Mouse (Mus musculus): ENCODE measurements around the gene Arap1. TPM values are rescaled to one million over a fixed set of nuclear protein-coding genes. Genes with fewer than 3 reads are reported as not detected.

The Arap1 gene
- polyA plus RNA-seq, 2 experiments = 77.1 to 92.6 TPM

DNA sequence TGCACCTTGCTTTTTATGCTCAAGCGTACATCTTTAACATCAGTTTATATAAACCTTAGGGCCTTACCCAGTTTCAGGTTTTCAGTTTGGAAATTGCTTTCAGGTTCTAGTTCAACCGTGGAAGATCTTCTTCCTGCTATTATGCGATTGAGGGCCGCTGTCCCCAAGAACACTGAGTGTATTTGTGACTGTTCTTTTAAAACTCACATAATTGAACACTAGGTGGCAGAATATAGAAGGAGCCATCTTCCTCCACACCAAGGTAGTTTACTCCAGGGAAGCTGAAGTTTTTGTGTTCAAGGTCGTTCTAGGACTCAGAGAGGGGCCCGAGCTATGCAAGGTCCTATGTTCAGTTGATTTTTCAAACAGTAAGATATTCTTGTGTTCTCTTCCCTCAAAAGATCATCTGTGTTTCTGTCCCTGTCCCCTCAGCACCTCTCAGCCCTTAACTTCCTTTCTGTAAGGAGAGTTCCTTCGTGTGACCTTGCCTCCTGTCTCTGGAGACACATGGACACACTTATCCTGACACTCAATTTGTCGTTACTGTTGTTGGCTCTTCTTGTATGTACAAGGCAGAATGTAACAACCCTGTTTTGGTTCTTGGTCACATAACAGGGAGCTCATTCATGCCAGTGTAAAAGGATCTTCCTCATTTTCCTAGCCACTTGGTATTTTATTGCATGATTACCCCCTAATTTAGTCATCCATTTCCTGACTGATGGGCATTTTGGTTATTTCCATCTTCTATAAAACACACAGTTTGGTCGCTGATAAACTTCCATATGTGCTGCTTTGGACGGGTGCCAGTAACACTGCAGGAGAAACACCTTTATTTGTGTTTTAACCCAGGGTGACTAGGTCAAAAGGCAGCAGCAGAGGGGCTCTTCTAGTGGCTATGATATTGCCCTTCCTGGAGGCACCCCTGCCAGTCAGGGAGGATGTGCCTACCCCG is 20.3 kb downstream of the Arap1 start:
- WGBS = 53% methylated on average over 11 of the region's 11 CpGs
- DNase-seq (ENCODE audit: low spot score) (no peak), ATAC-seq (ENCODE audit: low FRiP score, low read depth) (no peak)
- Histone ChIP-seq H3K4me2 (replicated peaks; ENCODE audit: low read depth, low read length, severe bottlenecking) (no peak overlapping the region), H3K4me1 (ENCODE audit: control insufficient read depth, insufficient read depth, low read length) (no peaks in the 10 kb centered on the region; the same call in 1 of the 2 replicates), H3K27ac (replicated peaks; ENCODE audit: low read depth, low read length) (no peak overlapping the region), H3K4me3 (replicated peaks; ENCODE audit: low read length) (no peak overlapping the region), H3K9me3 (ENCODE audit: control insufficient read depth, low read length) (no peaks in the 10 kb centered on the region), H3K27me3 (ENCODE audit: control insufficient read depth, insufficient read depth, low read length) (no peaks in the 10 kb centered on the region), H3K36me3 (ENCODE audit: control insufficient read depth, insufficient read depth, low read length) (no peaks in the 10 kb centered on the region), H3K9ac (ENCODE audit: low read depth, low read length, severe bottlenecking) (no peak overlapping the region)
- no peak for TF ChIP-seq POLR2A (IDR thresholded peaks at IDR 0.05; ENCODE audit: borderline replicate concordance, extremely low read depth, insufficient read depth, insufficient read length)

- no peak overlapping the region for H3K9ac ChIP-seq (ENCODE audit: low read depth, low read length, severe bottlenecking)
- H3K27me3 ChIP-seq (ENCODE audit: control insufficient read depth, insufficient read depth, low read length) = no peaks in the 10 kb centered on the region
- H3K9me3 ChIP-seq (ENCODE audit: control insufficient read depth, low read length) = no peaks in the 10 kb centered on the region
- H3K4me2 ChIP-seq (replicated peaks; ENCODE audit: low read depth, low read length, severe bottlenecking) = no peak overlapping the region
- H3K36me3 ChIP-seq (ENCODE audit: control insufficient read depth, insufficient read depth, low read length) = no peaks in the 10 kb centered on the region
- no peaks in the 10 kb centered on the region; the same call in 1 of the 2 replicates for H3K4me1 ChIP-seq (ENCODE audit: control insufficient read depth, insufficient read depth, low read length)
- WGBS = 82% methylated on average over 7 of the region's 7 CpGs
- H3K4me3 ChIP-seq (replicated peaks; ENCODE audit: low read length) = no peak overlapping the region
- TF ChIP-seq POLR2A (IDR thresholded peaks at IDR 0.05; ENCODE audit: borderline replicate concordance, extremely low read depth, insufficient read depth, insufficient read length) = no peak
- no peak overlapping the region for H3K27ac ChIP-seq (replicated peaks; ENCODE audit: low read depth, low read length)
- ATAC-seq (ENCODE audit: low FRiP score, low read depth) (no peak), DNase-seq (ENCODE audit: low spot score) (no peak)
Observed at GRCm38 (mm10) chr7:101369666-101370065, 21.8 kb downstream of the Arap1 start.

GRCm38 (mm10) chr7:101373082-101373481 is 25.2 kb downstream of the Arap1 start:
- ATAC-seq (ENCODE audit: low FRiP score, low read depth) (no peak), DNase-seq (ENCODE audit: low spot score) (no peak)
- H3K9ac ChIP-seq (ENCODE audit: low read depth, low read length, severe bottlenecking) = no peak overlapping the region

GRCm38 (mm10) chr7:101374155-101374554 is 26.3 kb downstream of the Arap1 start:
- no peaks in the 10 kb centered on the region; the same call in 1 of the 2 replicates for H3K4me1 ChIP-seq (ENCODE audit: control insufficient read depth, insufficient read depth, low read length)
- ATAC-seq (ENCODE audit: low FRiP score, low read depth) (no peak), DNase-seq (ENCODE audit: low spot score) (peak; percentile 85)
- TF ChIP-seq POLR2A (IDR thresholded peaks at IDR 0.05; ENCODE audit: borderline replicate concordance, extremely low read depth, insufficient read depth, insufficient read length) = no peak
- H3K9me3 ChIP-seq (ENCODE audit: control insufficient read depth, low read length) = no peaks in the 10 kb centered on the region
- no peaks in the 10 kb centered on the region for H3K27me3 ChIP-seq (ENCODE audit: control insufficient read depth, insufficient read depth, low read length)
- H3K4me2 ChIP-seq (replicated peaks; ENCODE audit: low read depth, low read length, severe bottlenecking) = no peak overlapping the region
- no peak overlapping the region for H3K9ac ChIP-seq (ENCODE audit: low read depth, low read length, severe bottlenecking)
- no peak overlapping the region for H3K27ac ChIP-seq (replicated peaks; ENCODE audit: low read depth, low read length)
- H3K4me3 ChIP-seq (replicated peaks; ENCODE audit: low read length) = no peak overlapping the region
- H3K36me3 ChIP-seq (ENCODE audit: control insufficient read depth, insufficient read depth, low read length) = no peaks in the 10 kb centered on the region

More at GRCm38 (mm10) chr7:101373082-101373481, 25.2 kb downstream of the Arap1 start:
- H3K4me3 ChIP-seq (replicated peaks; ENCODE audit: low read length) = no peak overlapping the region
- no peak overlapping the region for H3K4me2 ChIP-seq (replicated peaks; ENCODE audit: low read depth, low read length, severe bottlenecking)
- no peak for TF ChIP-seq POLR2A (IDR thresholded peaks at IDR 0.05; ENCODE audit: borderline replicate concordance, extremely low read depth, insufficient read depth, insufficient read length)
- H3K27ac ChIP-seq (replicated peaks; ENCODE audit: low read depth, low read length) = no peak overlapping the region
- no peaks in the 10 kb centered on the region for H3K27me3 ChIP-seq (ENCODE audit: control insufficient read depth, insufficient read depth, low read length)
- no peaks in the 10 kb centered on the region for H3K36me3 ChIP-seq (ENCODE audit: control insufficient read depth, insufficient read depth, low read length)
- H3K9me3 ChIP-seq (ENCODE audit: control insufficient read depth, low read length) = no peaks in the 10 kb centered on the region
- WGBS = 78% methylated on average over 26 of the region's 26 CpGs
- H3K4me1 ChIP-seq (ENCODE audit: control insufficient read depth, insufficient read depth, low read length) = no peaks in the 10 kb centered on the region; the same call in 1 of the 2 replicates

- H3K4me2 ChIP-seq (replicated peaks; ENCODE audit: low read depth, low read length, severe bottlenecking) = no peak overlapping the region
- H3K9ac ChIP-seq (ENCODE audit: low read depth, low read length, severe bottlenecking) = no peak overlapping the region
- no peak overlapping the region for H3K4me3 ChIP-seq (replicated peaks; ENCODE audit: low read length)
- H3K9me3 ChIP-seq (ENCODE audit: control insufficient read depth, low read length) = no peaks in the 10 kb centered on the region
- no peaks in the 10 kb centered on the region; the same call in 1 of the 2 replicates for H3K4me1 ChIP-seq (ENCODE audit: control insufficient read depth, insufficient read depth, low read length)
- H3K36me3 ChIP-seq (ENCODE audit: control insufficient read depth, insufficient read depth, low read length) = no peaks in the 10 kb centered on the region
- ATAC-seq (ENCODE audit: low FRiP score, low read depth) = 0 out of 2 replicates have a peak, but pooled peaks have one; percentile 46
- H3K27ac ChIP-seq (replicated peaks; ENCODE audit: low read depth, low read length) = no peak overlapping the region
- no peak for DNase-seq (ENCODE audit: low spot score)
- no peak for TF ChIP-seq POLR2A (IDR thresholded peaks at IDR 0.05; ENCODE audit: borderline replicate concordance, extremely low read depth, insufficient read depth, insufficient read length)
- H3K27me3 ChIP-seq (ENCODE audit: control insufficient read depth, insufficient read depth, low read length) = no peaks in the 10 kb centered on the region
- 41% methylated on average over 10 of the region's 10 CpGs for WGBS
Observed at GRCm38 (mm10) chr7:101376701-101377340, 29.0 kb downstream of the Arap1 start.

Measured in limb, embryonic 14.5 days (tissue).